Mouse (Mus musculus): ENCODE measurements around the gene Appbp2.
A peak's percentile ranks its signal among the peaks of the same experiment; 100 is the strongest.
"Not testable (repeated sequence)": the region's sequence is repeated elsewhere in the genome, so short reads cannot be mapped to it uniquely, and the experiment has no call there.

The Appbp2 gene

GRCm38 (mm10) chr11:85223248-85223647, 11.7 kb downstream of the Appbp2 start:
- no peak for DNase-seq (ENCODE audit: low read depth)

DNA sequence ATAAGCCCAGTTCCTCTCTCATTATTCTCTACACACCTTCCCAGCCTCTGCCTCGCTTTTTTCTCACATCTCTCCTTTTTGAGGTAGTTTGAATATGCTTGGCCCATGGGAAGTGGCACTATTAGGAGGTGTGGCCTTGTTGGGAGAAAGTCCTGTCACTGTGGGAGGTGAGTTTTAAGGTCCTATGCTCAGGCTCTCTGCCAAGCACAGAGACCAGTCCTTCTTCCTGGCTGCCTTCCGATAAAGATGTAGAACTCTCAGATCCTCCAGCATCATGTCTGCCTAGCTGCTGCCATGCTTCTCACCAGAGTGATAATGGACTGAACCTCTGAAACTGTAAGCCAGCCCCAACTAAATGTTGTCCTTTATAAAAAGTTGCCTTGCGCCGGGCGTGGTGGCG, 12.4 kb downstream of the Appbp2 start:
- no peak for DNase-seq (ENCODE audit: low read depth)

- no peak for DNase-seq (ENCODE audit: low read depth)
Observed at GRCm38 (mm10) chr11:85219014-85219413, 15.9 kb downstream of the Appbp2 start.

- DNase-seq (ENCODE audit: low read depth) = no peak
Observed at GRCm38 (mm10) chr11:85214679-85215078, 20.3 kb downstream of the Appbp2 start.

DNA sequence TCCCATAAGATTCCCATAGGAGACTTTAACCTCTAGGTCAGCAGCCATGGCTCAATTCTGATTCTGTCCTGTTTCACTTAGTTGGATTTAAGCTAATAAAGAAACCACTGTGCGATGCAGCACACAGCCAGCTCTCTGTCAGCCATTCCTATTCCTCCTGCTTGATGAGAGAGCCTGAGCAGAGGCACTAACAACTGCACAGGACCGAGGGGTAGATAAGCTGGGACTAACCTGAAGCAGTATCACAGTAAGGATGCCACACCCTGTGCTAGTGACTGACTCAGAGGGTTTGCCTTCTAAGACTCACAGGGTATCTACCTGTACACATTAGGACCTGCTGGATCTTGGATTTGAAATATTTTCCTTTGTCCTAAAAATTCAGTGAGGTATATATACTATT, 21.7 kb downstream of the Appbp2 start:
- DNase-seq (ENCODE audit: low read depth) = no peak

DNA sequence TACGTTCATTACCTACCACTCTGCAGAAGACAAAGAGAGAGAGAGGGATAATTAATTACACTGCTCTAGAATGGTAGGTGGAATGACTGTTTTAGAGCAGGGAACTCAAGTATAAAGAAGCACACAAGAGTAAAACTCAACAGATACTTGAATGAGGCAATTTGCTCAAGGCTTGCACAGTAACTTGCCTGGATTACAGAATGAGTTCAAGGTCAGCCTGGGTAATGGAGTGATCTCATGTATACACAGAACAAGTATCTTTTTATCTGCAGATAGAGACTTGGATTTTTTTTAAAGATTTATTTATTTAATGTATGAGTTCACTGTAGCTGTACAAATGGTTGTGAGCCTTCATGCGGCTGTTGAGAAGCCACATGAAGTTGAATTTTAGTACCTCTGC, 23.8 kb downstream of the Appbp2 start:
- no peak for DNase-seq (ENCODE audit: low read depth)

DNA sequence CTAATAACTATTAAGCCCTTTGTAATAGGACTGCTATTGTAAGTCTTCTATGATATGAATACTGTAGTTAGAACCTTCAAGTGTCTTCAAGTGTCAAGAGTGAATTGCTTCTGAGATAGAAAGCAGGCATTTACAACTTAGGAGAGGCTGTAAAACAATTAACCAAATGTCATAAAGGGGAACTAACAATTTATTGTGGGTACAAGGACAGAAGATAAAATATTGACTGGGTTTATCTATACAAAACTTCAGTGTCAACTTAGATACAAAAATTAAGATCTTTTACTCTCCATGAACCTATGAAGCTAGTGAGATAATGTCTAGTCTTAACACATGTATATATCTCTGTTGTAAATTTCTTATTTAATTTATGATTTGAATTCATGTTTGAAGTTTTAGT, 28.7 kb downstream of the Appbp2 start:
- DNase-seq (ENCODE audit: low read depth) = no peak

DNA sequence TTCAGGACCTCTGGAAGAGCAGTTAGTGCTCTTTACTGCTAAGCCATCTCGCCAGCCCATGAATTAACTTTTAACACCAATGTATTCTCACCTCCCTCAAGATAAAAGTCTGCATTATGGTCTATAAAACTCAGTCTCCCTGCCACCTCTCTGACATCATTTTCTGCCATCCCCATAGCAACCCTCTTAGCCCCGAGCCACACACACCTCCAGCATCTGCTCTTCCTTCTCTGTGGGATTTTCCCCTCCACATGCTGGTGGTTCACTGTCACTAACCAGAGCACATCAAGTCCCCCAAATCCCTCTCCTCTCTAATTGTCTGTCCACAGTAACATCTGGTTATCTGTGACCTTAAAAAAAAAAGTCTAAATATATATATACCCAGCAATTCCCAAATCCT, 36.0 kb downstream of the Appbp2 start:
- DNase-seq (ENCODE audit: low read depth) = no peak

DNA sequence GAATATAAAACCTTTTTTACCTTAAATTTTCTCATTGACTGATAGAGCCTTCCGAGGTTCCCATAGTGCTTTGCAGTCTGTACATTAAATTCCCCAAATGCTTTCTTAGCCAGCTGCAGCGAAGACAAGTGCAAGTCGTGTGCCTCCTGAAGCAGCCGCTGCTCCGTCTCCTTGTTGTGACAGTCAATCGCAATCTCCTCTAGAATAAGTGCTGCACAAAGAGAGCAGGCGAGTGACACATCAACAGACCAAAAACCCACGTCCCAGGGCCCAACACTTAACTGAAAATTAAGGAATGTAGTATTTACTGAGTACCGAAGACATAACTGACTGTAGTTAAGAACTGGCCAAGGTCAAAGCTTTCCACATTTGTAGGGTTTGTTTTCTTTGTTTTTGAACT, 38.9 kb downstream of the Appbp2 start:
- no peak for DNase-seq (ENCODE audit: low read depth)

GRCm38 (mm10) chr11:85194206-85194605, 40.7 kb downstream of the Appbp2 start:
- DNase-seq (ENCODE audit: low read depth) = no peak

DNA sequence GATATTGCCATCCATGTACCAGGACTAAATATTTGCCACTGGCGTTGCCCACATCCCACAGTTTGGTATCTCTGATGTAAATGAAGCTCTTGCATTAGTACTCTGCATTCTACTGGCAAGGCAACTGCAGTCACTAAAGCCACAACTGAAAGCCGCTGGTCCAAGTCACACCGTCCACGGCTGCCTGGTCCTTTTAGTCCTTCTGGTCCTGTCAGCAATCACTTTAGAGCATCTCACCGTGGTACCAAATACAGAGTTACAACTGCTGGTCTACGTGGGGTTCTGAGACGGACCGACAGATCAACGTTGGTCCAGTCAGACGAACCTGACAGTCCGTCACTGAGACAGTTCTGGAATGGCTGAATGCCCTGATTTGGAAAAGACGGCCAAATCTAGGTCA, 44.2 kb downstream of the Appbp2 start:
- DNase-seq (ENCODE audit: low read depth) = no peak

DNA sequence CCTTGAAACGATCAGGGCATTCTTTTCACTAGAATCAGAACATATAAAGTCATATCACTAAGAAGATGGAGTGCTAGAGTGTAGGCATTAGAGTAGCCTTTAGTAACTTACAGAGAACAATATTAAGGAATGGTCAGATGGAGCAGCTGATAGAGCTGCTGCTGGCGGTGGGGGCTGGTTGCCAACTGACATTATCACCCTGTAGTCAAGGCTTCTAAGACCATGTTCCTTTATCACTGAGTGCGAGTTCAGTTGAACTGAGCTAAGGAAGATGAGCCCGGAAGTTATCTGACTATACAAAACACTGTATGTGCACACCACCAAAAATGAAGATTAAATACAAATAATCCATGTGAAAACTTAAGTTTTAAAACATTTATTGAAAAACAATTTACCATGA, 45.8 kb downstream of the Appbp2 start:
- no peak for DNase-seq (ENCODE audit: low read depth)

GRCm38 (mm10) chr11:85184839-85185238, 50.1 kb downstream of the Appbp2 start:
- no peak for DNase-seq (ENCODE audit: low read depth)

- peak; percentile 70 for DNase-seq (ENCODE audit: low read depth)
Observed at GRCm38 (mm10) chr11:85184082-85184481, 50.8 kb downstream of the Appbp2 start.

DNA sequence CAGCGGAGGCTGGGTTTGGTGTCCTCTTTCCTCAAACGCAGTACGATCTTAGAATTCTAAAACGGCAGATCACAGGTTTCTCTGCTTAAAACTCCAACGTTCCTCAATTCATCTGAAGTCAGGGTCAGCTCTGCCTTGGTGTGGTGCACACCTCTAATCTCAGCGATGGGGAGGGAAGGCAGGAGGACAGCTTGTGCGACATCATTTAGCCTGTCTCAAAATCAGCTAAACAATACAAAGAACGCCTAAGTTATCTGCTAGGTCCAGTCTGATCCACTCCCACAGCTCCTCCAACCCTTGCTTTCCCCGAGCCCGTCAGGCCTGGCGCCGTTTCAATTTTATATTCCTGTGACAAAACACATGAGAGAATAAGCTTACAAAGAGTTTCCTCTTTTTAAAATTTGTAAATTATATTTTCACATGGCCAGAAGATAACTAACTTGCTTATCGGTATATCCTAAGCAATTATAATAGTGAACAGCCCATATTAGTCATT, 51.6 kb downstream of the Appbp2 start:
- no peak for DNase-seq (ENCODE audit: low read depth)

DNA sequence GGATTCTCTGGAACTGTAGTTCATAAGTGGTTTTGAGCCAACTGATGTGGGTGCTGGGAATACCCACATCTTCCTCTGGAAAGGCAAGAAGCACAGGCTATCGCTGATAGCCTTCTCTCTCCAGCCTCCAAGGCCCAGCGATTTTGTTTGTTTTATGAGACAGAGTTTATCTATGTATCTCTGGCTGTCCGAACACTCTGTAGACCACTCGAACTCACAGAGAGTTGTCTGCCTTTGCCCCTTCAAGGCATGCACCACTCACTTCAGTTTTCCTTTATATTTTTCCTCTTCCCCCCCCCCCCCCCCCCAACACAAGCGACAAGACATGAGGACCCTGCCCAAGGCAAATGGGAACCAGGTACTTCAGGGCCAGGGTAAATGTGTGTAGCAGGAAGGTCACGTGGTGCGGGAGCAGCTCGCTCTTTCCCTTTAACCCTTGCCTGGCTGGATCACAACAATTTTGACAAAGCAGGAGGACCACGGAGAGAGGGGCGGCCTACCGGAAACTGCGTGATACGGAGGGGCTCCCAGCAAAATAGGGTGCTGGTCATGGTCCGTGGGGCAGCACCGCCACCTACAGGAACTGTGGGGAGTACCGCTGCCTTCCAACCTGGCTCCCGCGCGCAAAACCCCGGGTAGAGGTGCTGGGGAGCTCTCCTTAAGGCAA, 52.2 kb downstream of the Appbp2 start:
- DNase-seq (ENCODE audit: low read depth) = peak; percentile 60

DNA sequence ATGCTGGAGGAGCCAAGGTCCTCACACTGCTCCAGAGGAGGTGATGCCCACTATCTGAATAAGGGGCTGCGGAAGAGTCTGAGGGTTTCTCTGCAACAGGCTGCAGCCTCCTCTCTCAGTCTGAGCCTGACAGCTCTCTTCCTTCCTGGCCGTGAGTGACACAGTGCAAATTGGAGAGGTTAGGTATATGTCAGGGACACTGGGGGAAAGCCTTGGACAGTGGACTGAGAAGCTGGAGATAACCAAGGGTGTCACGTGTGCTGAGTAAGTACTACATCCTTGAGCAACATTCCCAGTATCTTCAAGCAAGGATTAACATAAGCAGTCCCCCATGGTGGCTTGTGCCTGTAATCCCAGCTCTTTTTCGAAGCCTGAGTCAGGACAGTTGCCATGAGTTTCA, 56.5 kb downstream of the Appbp2 start:
- no peak for DNase-seq (ENCODE audit: low read depth)

- DNase-seq (ENCODE audit: low read depth) = no peak
Observed at GRCm38 (mm10) chr11:85177761-85178160, 57.2 kb downstream of the Appbp2 start.

- DNase-seq (ENCODE audit: low read depth) = no peak
Observed at GRCm38 (mm10) chr11:85175941-85176340, 59.0 kb downstream of the Appbp2 start.

DNA sequence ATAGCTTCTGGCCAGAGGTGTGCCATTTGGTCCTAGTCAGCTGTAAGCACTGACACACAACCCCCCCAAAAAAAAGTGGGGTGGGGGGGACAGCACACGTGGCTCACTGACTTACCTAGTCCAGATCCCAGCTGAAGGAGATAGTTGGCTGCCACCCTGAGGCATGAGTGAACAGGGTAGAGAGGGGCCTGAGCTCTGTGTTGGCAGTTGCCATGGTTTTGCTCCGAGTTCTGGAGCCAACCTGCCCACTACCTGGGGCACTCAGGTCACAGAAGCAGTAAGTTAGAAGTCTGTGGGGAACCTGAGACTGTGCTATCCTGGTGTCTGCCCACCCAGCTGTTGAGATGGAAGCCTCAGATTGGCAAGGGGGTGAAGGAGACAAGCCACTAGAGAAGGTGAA, 64.1 kb downstream of the Appbp2 start:
- no peak for DNase-seq (ENCODE audit: low read depth)

DNA sequence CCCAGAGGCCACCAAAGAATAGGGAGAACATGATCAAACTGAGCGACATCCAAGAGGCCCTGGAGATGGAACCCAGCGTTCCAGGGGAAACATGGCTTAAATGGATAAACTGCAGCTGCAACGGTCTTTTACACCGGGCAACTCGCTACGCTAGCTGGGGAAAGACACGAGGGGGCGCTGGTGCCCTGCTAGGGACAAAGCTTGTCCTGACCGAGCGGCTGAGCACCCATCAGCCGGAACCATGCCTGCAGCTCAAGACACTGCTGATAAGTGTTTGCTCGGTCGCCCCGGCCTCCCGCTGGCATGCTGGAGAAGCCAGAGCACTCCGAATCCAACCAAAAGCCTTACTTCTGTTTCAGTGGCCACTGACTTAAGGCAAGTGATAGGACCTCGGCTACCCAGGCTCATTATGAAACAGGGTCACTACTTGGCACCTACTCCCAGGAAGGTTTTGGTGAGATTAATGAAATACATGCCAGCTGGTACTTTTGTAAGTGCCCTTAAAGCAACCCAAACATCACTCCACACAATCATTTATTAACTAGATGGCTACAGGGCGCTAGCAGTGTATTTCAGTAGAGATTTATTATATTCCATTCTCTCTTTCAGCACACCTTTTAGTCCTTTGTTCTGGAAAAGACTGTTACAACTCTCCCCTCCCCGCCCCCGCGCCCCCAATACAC, 64.7 kb downstream of the Appbp2 start, which contains the start of gene 1700125H20Rik:
TSS of gene 1700125H20Rik (plus strand) at position 347 of the 683 bp plus-strand sequence.
- peak; percentile 87 for DNase-seq (ENCODE audit: low read depth)

DNA sequence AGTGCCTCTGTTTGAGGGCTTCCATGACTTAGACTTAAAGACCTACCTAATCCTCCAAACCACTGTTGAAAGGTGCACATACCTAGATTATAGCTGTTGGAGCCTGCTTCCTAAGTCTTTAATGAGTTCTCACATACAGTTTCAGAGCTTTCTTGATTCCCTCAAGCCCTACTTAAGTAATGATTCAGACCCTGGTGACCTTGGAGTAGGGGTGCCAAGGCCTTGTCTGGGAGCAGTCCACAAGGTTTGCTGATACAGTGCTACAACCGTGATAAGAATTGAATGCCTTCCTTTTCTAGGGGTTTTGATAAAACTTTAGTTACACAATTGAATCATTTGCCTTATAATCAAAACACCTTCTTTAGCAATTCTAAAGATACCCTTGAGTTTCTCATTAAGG, 67.4 kb downstream of the Appbp2 start:
- DNase-seq (ENCODE audit: low read depth) = no peak

- no peak for DNase-seq (ENCODE audit: low read depth)
Observed at GRCm38 (mm10) chr11:85164371-85164770, 70.6 kb downstream of the Appbp2 start.

DNA sequence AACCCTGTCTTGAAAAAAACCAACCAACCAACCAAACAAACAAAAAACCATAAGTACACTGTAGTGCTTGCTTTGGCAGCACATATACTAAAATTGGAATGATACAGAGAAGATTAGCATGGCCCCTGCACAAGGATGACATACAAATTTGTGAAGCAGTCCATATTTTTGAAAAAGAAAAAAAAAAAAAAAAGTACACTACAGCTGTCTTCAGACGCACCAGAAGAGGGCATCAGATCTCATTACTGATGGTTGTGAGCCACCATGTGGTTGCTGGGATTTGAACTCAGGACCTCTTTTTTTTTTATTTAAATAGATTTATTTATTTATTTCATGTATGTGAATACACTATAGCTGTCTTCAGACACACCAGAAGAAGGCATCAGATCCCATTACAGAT, 71.9 kb downstream of the Appbp2 start:
- not testable (repeated sequence) for DNase-seq (ENCODE audit: low read depth)
